Mouse (Mus musculus) cerebellum, postnatal 4 days (tissue): ENCODE data around the gene Magea1.
"Not testable (repeated sequence)": the region's sequence is repeated elsewhere in the genome, so short reads cannot be mapped to it uniquely, and the experiment has no call there.

Experiments used
- DNase-seq, 2 experiments: peaks; one replicate each; pipeline ENCODE4 v3.0.0; 2022; ENCODE audit warnings: low spot score in 2 of 2, mixed read lengths in 1 of 2

Gene Magea1

GRCm38 (mm10) chrX:155089693-155090092 is at the start of gene Magea1:
TSS of gene Magea1 (minus strand) at chrX:155089793.
- not testable (repeated sequence) for DNase-seq

GRCm38 (mm10) chrX:155128312-155128711 is 38.7 kb upstream of the Magea1 start, which contains the start of gene Cldn34b2:
TSS of gene Cldn34b2 (minus strand) at chrX:155128412.
- DNase-seq: not testable (repeated sequence)

- no peak for DNase-seq
Measured at GRCm38 (mm10) chrX:155098024-155098423, 8.4 kb upstream of the Magea1 start.

GRCm38 (mm10) chrX:155093566-155093965 is 4.0 kb upstream of the Magea1 start, which contains the start of gene Magea2:
TSS of gene Magea2 (minus strand) at chrX:155093666.
- DNase-seq: not testable (repeated sequence)

- DNase-seq: not testable (repeated sequence)
Measured at GRCm38 (mm10) chrX:155063045-155063444, 26.5 kb downstream of the Magea1 start, which contains the start of gene Magea5. TSS of gene Magea5 (minus strand) at chrX:155063145.
